Mouse (Mus musculus): ENCODE measurements around the gene Hs3st5. TPM values are rescaled to one million over a fixed set of nuclear protein-coding genes. Genes with fewer than 3 reads are reported as not detected.

Hs3st5 gene
- polyA plus RNA-seq, 1 experiment from 2014 or later = 0.35 TPM

GRCm38 (mm10) chr10:36805265-36805664 is 298.7 kb downstream of the Hs3st5 start:
- Histone ChIP-seq H3K4me3 (no peak overlapping the region), H3K4me2 (no peak overlapping the region), H3K36me3 (no peaks in the 10 kb centered on the region), H3K27me3 (no peaks in the 10 kb centered on the region), H3K4me1 (replicated peaks) (no peaks in the 10 kb centered on the region), H3K9me3 (replicated peaks) (no peaks in the 10 kb centered on the region), H3K27ac (no peak overlapping the region), H3K9ac (no peak overlapping the region)
- ATAC-seq (replicated peaks; ENCODE audit: insufficient number of reproducible peaks, insufficient read depth, low FRiP score, low read depth) = no peak
- 70% methylated on average over 4 of the region's 4 CpGs for WGBS

- Histone ChIP-seq H3K36me3 (no peaks in the 10 kb centered on the region), H3K9ac (no peak overlapping the region), H3K27me3 (no peaks in the 10 kb centered on the region), H3K4me1 (replicated peaks) (no peaks in the 10 kb centered on the region), H3K4me2 (no peak overlapping the region), H3K9me3 (replicated peaks) (no peaks in the 10 kb centered on the region), H3K27ac (no peak overlapping the region), H3K4me3 (no peak overlapping the region)
- WGBS = 79% methylated on average over 5 of the region's 5 CpGs
- ATAC-seq (replicated peaks; ENCODE audit: insufficient number of reproducible peaks, insufficient read depth, low FRiP score, low read depth) = no peak
These were observed 299.2 kb downstream of the Hs3st5 start for GRCm38 (mm10) chr10:36805788-36806187.

DNA sequence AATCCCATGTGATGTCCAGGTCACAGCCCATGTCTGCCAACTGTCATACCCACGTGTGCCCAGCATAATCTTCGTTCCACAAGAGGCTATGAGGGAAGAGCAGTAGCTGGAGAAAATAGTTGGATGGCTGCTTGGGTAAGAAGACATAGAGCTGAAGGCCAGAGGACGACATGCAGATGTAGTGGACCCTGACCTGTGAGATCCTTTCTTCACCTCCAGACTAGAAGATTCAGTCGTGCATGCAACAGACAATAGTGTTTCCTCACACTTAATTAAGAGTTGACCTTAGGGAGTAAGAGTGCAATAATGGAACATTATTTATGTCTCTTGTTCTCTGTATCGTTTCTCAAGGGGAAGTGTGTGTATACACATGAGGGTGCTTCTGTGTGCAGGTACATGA is 300.4 kb downstream of the Hs3st5 start:
- no peaks in the 10 kb centered on the region for H3K9me3 ChIP-seq (replicated peaks)
- 71% methylated on average over 5 of the region's 5 CpGs for WGBS
- no peaks in the 10 kb centered on the region for H3K4me1 ChIP-seq (replicated peaks)
- H3K4me3 ChIP-seq = no peak overlapping the region
- no peak overlapping the region for H3K9ac ChIP-seq
- H3K27me3 ChIP-seq = no peaks in the 10 kb centered on the region
- no peaks in the 10 kb centered on the region for H3K36me3 ChIP-seq
- no peak overlapping the region for H3K4me2 ChIP-seq
- no peak for ATAC-seq (replicated peaks; ENCODE audit: insufficient number of reproducible peaks, insufficient read depth, low FRiP score, low read depth)
- no peak overlapping the region for H3K27ac ChIP-seq

GRCm38 (mm10) chr10:36818867-36819266 is 312.3 kb downstream of the Hs3st5 start:
- H3K4me2 ChIP-seq = no peak overlapping the region
- ATAC-seq (replicated peaks; ENCODE audit: insufficient number of reproducible peaks, insufficient read depth, low FRiP score, low read depth) = no peak
- no peaks in the 10 kb centered on the region for H3K9me3 ChIP-seq (replicated peaks)
- H3K27me3 ChIP-seq = no peaks in the 10 kb centered on the region
- no peak overlapping the region for H3K9ac ChIP-seq
- no peak overlapping the region for H3K27ac ChIP-seq
- no peaks in the 10 kb centered on the region for H3K4me1 ChIP-seq (replicated peaks)
- no peak overlapping the region for H3K4me3 ChIP-seq
- H3K36me3 ChIP-seq = no peaks in the 10 kb centered on the region

GRCm38 (mm10) chr10:36829079-36829478 is 322.5 kb downstream of the Hs3st5 start:
- ATAC-seq (replicated peaks; ENCODE audit: insufficient number of reproducible peaks, insufficient read depth, low FRiP score, low read depth) = no peak
- Histone ChIP-seq H3K9me3 (replicated peaks) (no peaks in the 10 kb centered on the region), H3K27me3 (no peaks in the 10 kb centered on the region), H3K4me3 (no peak overlapping the region), H3K4me1 (replicated peaks) (no peaks in the 10 kb centered on the region), H3K36me3 (no peaks in the 10 kb centered on the region), H3K4me2 (no peak overlapping the region), H3K9ac (no peak overlapping the region), H3K27ac (no peak overlapping the region)
- WGBS = 65% methylated on average over 3 of the region's 3 CpGs

- 81% methylated on average over 3 of the region's 3 CpGs for WGBS
- no peaks in the 10 kb centered on the region for H3K9me3 ChIP-seq (replicated peaks)
- no peaks in the 10 kb centered on the region for H3K36me3 ChIP-seq
These were observed 325.6 kb downstream of the Hs3st5 start for GRCm38 (mm10) chr10:36832204-36832603.

DNA sequence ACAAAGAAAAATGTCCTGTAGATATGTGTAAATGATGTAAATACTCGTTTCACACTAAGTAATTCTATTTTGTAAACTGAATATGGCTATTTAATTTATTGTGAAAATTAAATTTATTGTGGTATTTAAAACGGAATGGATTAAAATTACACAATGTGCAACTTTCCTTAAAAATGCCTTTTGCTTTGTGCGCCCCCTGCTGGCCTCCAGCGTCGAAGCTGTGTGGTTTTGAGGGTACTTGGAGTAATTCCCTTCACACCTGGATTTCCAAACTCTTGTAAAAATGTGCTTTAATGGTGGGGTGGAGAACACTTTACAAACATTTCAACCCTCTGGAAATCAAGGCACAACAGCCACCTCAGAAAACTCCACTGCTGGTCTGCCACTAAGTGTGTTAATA is 327.6 kb downstream of the Hs3st5 start:
- Histone ChIP-seq H3K4me2 (no peak overlapping the region), H3K4me1 (replicated peaks) (no peaks in the 10 kb centered on the region), H3K27me3 (no peaks in the 10 kb centered on the region), H3K36me3 (no peaks in the 10 kb centered on the region), H3K4me3 (no peak overlapping the region), H3K27ac (no peak overlapping the region), H3K9me3 (replicated peaks) (no peaks in the 10 kb centered on the region), H3K9ac (no peak overlapping the region)
- WGBS = 12% methylated on average over 5 of the region's 5 CpGs
- ATAC-seq (replicated peaks; ENCODE audit: insufficient number of reproducible peaks, insufficient read depth, low FRiP score, low read depth) = no peak

More at GRCm38 (mm10) chr10:36832204-36832603, 325.6 kb downstream of the Hs3st5 start:
- Histone ChIP-seq H3K4me3 (no peak overlapping the region), H3K27me3 (no peaks in the 10 kb centered on the region), H3K4me2 (no peak overlapping the region), H3K27ac (no peak overlapping the region), H3K9ac (no peak overlapping the region), H3K4me1 (replicated peaks) (no peaks in the 10 kb centered on the region)
- no peak for ATAC-seq (replicated peaks; ENCODE audit: insufficient number of reproducible peaks, insufficient read depth, low FRiP score, low read depth)

DNA sequence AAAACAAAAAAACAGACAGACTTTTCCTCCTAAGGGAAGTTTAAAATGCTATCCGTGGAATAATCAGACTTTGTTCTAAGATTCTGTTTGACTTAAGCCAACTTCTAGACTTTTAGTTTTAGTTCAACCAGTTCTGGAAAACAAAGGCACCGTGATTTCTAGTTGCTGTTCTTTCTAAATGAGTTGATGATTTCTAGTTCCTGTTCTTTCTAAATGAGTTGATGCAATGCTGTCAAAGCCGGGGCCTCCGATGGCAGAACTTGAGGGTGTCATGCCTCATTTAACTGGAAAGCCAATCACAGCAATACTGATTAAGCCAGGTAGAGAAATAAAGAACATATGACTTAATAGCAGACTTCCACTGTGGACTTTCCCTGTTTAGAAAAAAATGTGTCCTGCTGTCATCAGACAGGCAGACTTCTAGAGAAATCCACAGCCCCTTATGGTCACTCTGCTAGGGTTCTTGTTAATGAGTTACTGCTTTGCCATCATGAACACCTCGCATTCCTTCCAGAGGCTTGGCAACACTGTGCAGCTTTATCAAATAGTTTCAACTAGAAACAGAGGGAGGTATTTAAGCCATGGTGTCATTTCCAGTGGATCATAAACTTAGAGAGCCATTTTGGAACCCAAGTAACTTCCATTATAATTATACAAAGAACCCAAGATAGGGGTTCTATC is 329.4 kb downstream of the Hs3st5 start:
- Histone ChIP-seq H3K27me3 (no peaks in the 10 kb centered on the region), H3K27ac (no peak overlapping the region), H3K9me3 (replicated peaks) (no peaks in the 10 kb centered on the region), H3K4me2 (no peak overlapping the region), H3K36me3 (no peaks in the 10 kb centered on the region), H3K4me3 (no peak overlapping the region), H3K4me1 (replicated peaks) (no peaks in the 10 kb centered on the region), H3K9ac (no peak overlapping the region)
- ATAC-seq (replicated peaks; ENCODE audit: insufficient number of reproducible peaks, insufficient read depth, low FRiP score, low read depth) = no peak
- WGBS = 77% methylated on average over 5 of the region's 5 CpGs

DNA sequence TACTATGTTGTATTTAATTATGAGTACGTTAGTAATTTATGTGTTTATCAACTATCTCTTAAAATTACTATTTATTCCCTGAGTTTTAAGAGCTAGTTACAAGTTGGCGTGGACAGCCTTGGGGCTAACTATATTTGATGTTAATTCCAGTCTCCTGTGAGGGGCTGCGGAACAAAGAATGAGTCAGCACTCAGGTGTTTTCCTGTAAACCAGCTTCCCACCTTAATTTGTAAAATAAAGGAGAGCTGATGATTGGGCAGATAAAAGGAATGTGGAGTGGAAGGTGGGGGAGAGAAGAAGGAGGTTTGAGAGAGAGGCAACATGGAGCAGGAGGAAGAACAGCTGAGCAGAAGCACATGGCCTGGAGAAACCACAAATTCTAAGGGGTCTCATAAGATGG is 343.6 kb downstream of the Hs3st5 start:
- Histone ChIP-seq H3K4me3 (no peak overlapping the region), H3K27ac (no peak overlapping the region), H3K4me1 (replicated peaks) (no peaks in the 10 kb centered on the region), H3K27me3 (no peaks in the 10 kb centered on the region), H3K9me3 (replicated peaks) (no peaks in the 10 kb centered on the region; the same call in 1 of the 2 replicates), H3K4me2 (no peak overlapping the region), H3K36me3 (no peaks in the 10 kb centered on the region), H3K9ac (no peak overlapping the region)
- WGBS = 76% methylated on average over 3 of the region's 3 CpGs
- ATAC-seq (replicated peaks; ENCODE audit: insufficient number of reproducible peaks, insufficient read depth, low FRiP score, low read depth) = no peak

- H3K9ac ChIP-seq = no peak overlapping the region
- no peak overlapping the region for H3K27ac ChIP-seq
- WGBS = 67% methylated on average over 2 of the region's 2 CpGs
- no peaks in the 10 kb centered on the region for H3K36me3 ChIP-seq
- H3K27me3 ChIP-seq = no peaks in the 10 kb centered on the region
- H3K4me2 ChIP-seq = no peak overlapping the region
- ATAC-seq (replicated peaks; ENCODE audit: insufficient number of reproducible peaks, insufficient read depth, low FRiP score, low read depth) = no peak
- no peaks in the 10 kb centered on the region for H3K9me3 ChIP-seq (replicated peaks)
- H3K4me1 ChIP-seq (replicated peaks) = no peaks in the 10 kb centered on the region
- no peak overlapping the region for H3K4me3 ChIP-seq
These were observed 355.7 kb downstream of the Hs3st5 start for GRCm38 (mm10) chr10:36862127-36862895.
